ENCODE assay signal across 9 mouse cellular contexts in genomic region chr7:45739162-45739763, GRCm38 (mm10). TPM values are rescaled to one million over a fixed set of nuclear protein-coding genes. Genes with fewer than 3 reads are reported as not detected.
A peak's percentile ranks its signal among the peaks of the same experiment; 100 is the strongest.
DNase-seq lines count a peak whose midpoint lies in the region; ATAC-seq lines count a peak whose summit lies in the region.
"Had no signal": no experiment of that assay in that cellular context is flagged by ENCODE, and none has a peak within 500 bp of the region (broad histone marks: within the 10 kb centered on the region; RNA-seq: fewer than 3 reads in every experiment).

No protein-coding gene starts in this region.

- H3K9ac ChIP-seq in kidney, embryonic 14.5 days (ENCODE audit: low read depth, low read length): no peak overlapping the region
- no peak overlapping the region for H3K9ac ChIP-seq in limb, embryonic 15.5 days
- no peak overlapping the region for H3K9ac ChIP-seq in stomach, embryonic 16.5 days (ENCODE audit: low read length)

- WGBS in kidney, embryonic 14.5 days: 7% methylated on average over 9 of the region's 9 CpGs
- 6% methylated on average over 9 of the region's 9 CpGs for WGBS in limb, embryonic 15.5 days
- WGBS in stomach, embryonic 16.5 days: 7% methylated on average over 9 of the region's 9 CpGs

- no peak overlapping the region for H3K27ac ChIP-seq in kidney, embryonic 14.5 days (ENCODE audit: low read depth, low read length)
- no peak overlapping the region for H3K27ac ChIP-seq in limb, embryonic 15.5 days
- no peak overlapping the region for H3K27ac ChIP-seq in stomach, embryonic 16.5 days (ENCODE audit: low read length)

- no peak overlapping the region for H3K4me2 ChIP-seq in kidney, embryonic 14.5 days (replicated peaks; ENCODE audit: low read depth, low read length)
- no peak overlapping the region for H3K4me2 ChIP-seq in limb, embryonic 15.5 days
- no peak overlapping the region for H3K4me2 ChIP-seq in stomach, embryonic 16.5 days (ENCODE audit: low read depth, low read length)

- ATAC-seq in common myeloid progenitor, adult 5-6 weeks (replicated peaks; ENCODE audit: low read depth, poor library complexity, severe bottlenecking): peak; percentile 69
- ATAC-seq in kidney, embryonic 14.5 days (ENCODE audit: low FRiP score, low TSS enrichment): peak; percentile 83
- ATAC-seq in limb, embryonic 15.5 days (ENCODE audit: insufficient number of reproducible peaks, low FRiP score, low TSS enrichment, low read depth): peak; percentile 68; the same call in 1 of the 2 replicates
- peak; percentile 77; the same call in 1 of the 2 replicates for ATAC-seq in stomach, embryonic 16.5 days (ENCODE audit: insufficient read depth, low FRiP score)

- DNase-seq in 3T3-L1 (ENCODE audit: low read depth, low spot score): peak; percentile 90
- DNase-seq in WW6 (ENCODE audit: low read depth, low spot score): peak; percentile 62
- DNase-seq in gastrocnemius, postnatal 14 days: peak; percentile 75
- peak; percentile 79 to 89 for DNase-seq in natural killer cell, adult 2 months (ENCODE audit: low spot score in 2 of 2)

- H3K36me3 ChIP-seq in kidney, embryonic 14.5 days (ENCODE audit: control insufficient read depth, insufficient read depth, low read length): no peaks in the 10 kb centered on the region
- no peaks in the 10 kb centered on the region for H3K36me3 ChIP-seq in limb, embryonic 15.5 days
- H3K36me3 ChIP-seq in stomach, embryonic 16.5 days (ENCODE audit: control insufficient read depth, insufficient read depth, low read length): no peaks in the 10 kb centered on the region

- no peaks in the 10 kb centered on the region for H3K27me3 ChIP-seq in kidney, embryonic 14.5 days (ENCODE audit: control insufficient read depth, insufficient read depth, low read length)
- no peaks in the 10 kb centered on the region for H3K27me3 ChIP-seq in limb, embryonic 15.5 days
- no peaks in the 10 kb centered on the region for H3K27me3 ChIP-seq in stomach, embryonic 16.5 days (ENCODE audit: control insufficient read depth, insufficient read depth, low read length)

- no peaks in the 10 kb centered on the region for H3K9me3 ChIP-seq in kidney, embryonic 14.5 days (ENCODE audit: control insufficient read depth, low read length)
- H3K9me3 ChIP-seq in limb, embryonic 15.5 days: no peaks in the 10 kb centered on the region
- H3K9me3 ChIP-seq in stomach, embryonic 16.5 days (replicated peaks; ENCODE audit: control insufficient read depth, low read length): no peaks in the 10 kb centered on the region

- intact Hi-C loops in gastrocnemius, postnatal 14 days (cut with DNase I; ENCODE audit: low total_unique reads): loop anchor here (2.0 kb wide), 1 partner anchor 62 kb away; no protein-coding TSS in a partner anchor

- H3K4me1 ChIP-seq in kidney, embryonic 14.5 days (ENCODE audit: control insufficient read depth, insufficient read depth, low read length): no peaks in the 10 kb centered on the region
- H3K4me1 ChIP-seq in limb, embryonic 15.5 days: peaks cover 8% of the 10 kb centered on the region
- H3K4me1 ChIP-seq in stomach, embryonic 16.5 days (ENCODE audit: control insufficient read depth, insufficient read depth, low read length): no peaks in the 10 kb centered on the region

- H3K4me3 ChIP-seq in kidney, embryonic 14.5 days (ENCODE audit: low read length): no peak overlapping the region
- no peak overlapping the region for H3K4me3 ChIP-seq in limb, embryonic 15.5 days
- no peak overlapping the region for H3K4me3 ChIP-seq in stomach, embryonic 16.5 days (replicated peaks; ENCODE audit: low read length)
- H3K4me3 ChIP-seq: erythroblast, embryonic 14.5 days had no signal

RNA-seq across cellular contexts. Expression of gene Spaca4, which starts 13.7 kb away (rescaled TPM):
- not detected in 2 replicates for total RNA-seq in common myeloid progenitor, adult 5-6 weeks (2017)
- total RNA-seq in gastrocnemius, postnatal 14 days (2021): not detected
- 0.29 TPM in 1 of 2 replicates, not detected in the other for polyA plus RNA-seq in kidney, embryonic 14.5 days (2014; fragmentation: Nextera tagmentation; extraction: Ambion mirVana)
- polyA plus RNA-seq in limb, embryonic 15.5 days (2015; fragmentation: Nextera tagmentation; extraction: Ambion mirVana): not detected in 2 replicates
- polyA plus RNA-seq in stomach, embryonic 16.5 days (2015; fragmentation: Nextera tagmentation; extraction: Ambion mirVana): 0.79 and 2.2 TPM in 2 replicates
- polyA plus RNA-seq: erythroblast, embryonic 14.5 days had no signal

RNA-seq across cellular contexts. Expression of gene Fam83e, which starts 18.3 kb away (rescaled TPM):
- total RNA-seq in common myeloid progenitor, adult 5-6 weeks (2017): 0.82 and 0.87 TPM in 2 replicates
- under 1 TPM; 0.16 TPM for total RNA-seq in gastrocnemius, postnatal 14 days (2021)
- 1.2 and 2.1 TPM in 2 replicates for polyA plus RNA-seq in kidney, embryonic 14.5 days (2014; fragmentation: Nextera tagmentation; extraction: Ambion mirVana)
- polyA plus RNA-seq in limb, embryonic 15.5 days (2015; fragmentation: Nextera tagmentation; extraction: Ambion mirVana): 0.76 and 0.78 TPM in 2 replicates
- 16.0 and 24.7 TPM in 2 replicates for polyA plus RNA-seq in stomach, embryonic 16.5 days (2015; fragmentation: Nextera tagmentation; extraction: Ambion mirVana)

RNA-seq across cellular contexts. Expression of gene Sphk2, which starts 21.5 kb away (rescaled TPM):
- total RNA-seq in common myeloid progenitor, adult 5-6 weeks (2017): 8.2 and 9.5 TPM in 2 replicates
- total RNA-seq in gastrocnemius, postnatal 14 days (2021): 10 to 100 TPM; 12.0 to 13.2 TPM
- 16.8 and 23.9 TPM in 2 replicates for polyA plus RNA-seq in kidney, embryonic 14.5 days (2014; fragmentation: Nextera tagmentation; extraction: Ambion mirVana)
- 38.5 and 39.7 TPM in 2 replicates for polyA plus RNA-seq in limb, embryonic 15.5 days (2015; fragmentation: Nextera tagmentation; extraction: Ambion mirVana)
- polyA plus RNA-seq in stomach, embryonic 16.5 days (2015; fragmentation: Nextera tagmentation; extraction: Ambion mirVana): 38.9 and 45.9 TPM in 2 replicates

RNA-seq across cellular contexts. Expression of gene Rpl18, which starts 24.0 kb away (rescaled TPM):
- 1,786 and 1,933 TPM in 2 replicates for total RNA-seq in common myeloid progenitor, adult 5-6 weeks (2017)
- 100 to 1,000 TPM; 607 to 662 TPM for total RNA-seq in gastrocnemius, postnatal 14 days (2021)
- 1,328 and 1,679 TPM in 2 replicates for polyA plus RNA-seq in kidney, embryonic 14.5 days (2014; fragmentation: Nextera tagmentation; extraction: Ambion mirVana)
- polyA plus RNA-seq in limb, embryonic 15.5 days (2015; fragmentation: Nextera tagmentation; extraction: Ambion mirVana): 942 and 1,034 TPM in 2 replicates
- polyA plus RNA-seq in stomach, embryonic 16.5 days (2015; fragmentation: Nextera tagmentation; extraction: Ambion mirVana): 915 and 1,024 TPM in 2 replicates

RNA-seq across cellular contexts. Expression of gene Dbp, which starts 34.4 kb away (rescaled TPM):
- total RNA-seq in common myeloid progenitor, adult 5-6 weeks (2017): 7.7 and 12.1 TPM in 2 replicates
- 10 to 100 TPM; 20.6 to 32.8 TPM for total RNA-seq in gastrocnemius, postnatal 14 days (2021)
- 6.6 and 7.7 TPM in 2 replicates for polyA plus RNA-seq in kidney, embryonic 14.5 days (2014; fragmentation: Nextera tagmentation; extraction: Ambion mirVana)
- 4.3 and 4.7 TPM in 2 replicates for polyA plus RNA-seq in limb, embryonic 15.5 days (2015; fragmentation: Nextera tagmentation; extraction: Ambion mirVana)
- 2.7 and 2.9 TPM in 2 replicates for polyA plus RNA-seq in stomach, embryonic 16.5 days (2015; fragmentation: Nextera tagmentation; extraction: Ambion mirVana)
